Mouse (Mus musculus): ENCODE data around the gene Gm47429. TPM values are rescaled to one million over a fixed set of nuclear protein-coding genes. Genes with fewer than 3 reads are reported as not detected.
A peak's percentile ranks its signal among the peaks of the same experiment; 100 is the strongest.
"Not testable (repeated sequence)": the region's sequence is repeated elsewhere in the genome, so short reads cannot be mapped to it uniquely, and the experiment has no call there.

The Gm47429 gene
- not detected in 2 replicates for total RNA-seq (2014; fragmentation: Nextera tagmentation)
- total RNA-seq (2017), result not detected in 2 replicates

- ATAC-seq (replicated peaks; ENCODE audit: poor library complexity, severe bottlenecking), result no peak
Observed at GRCm38 (mm10) chr13:50443812-50444211, at the start of gene Gm47429. Gm47429 (minus strand) TSS chr13:50443912.

- ATAC-seq (replicated peaks; ENCODE audit: poor library complexity, severe bottlenecking), result not testable (repeated sequence)
Observed at GRCm38 (mm10) chr13:50488510-50488909, 44.8 kb upstream of the Gm47429 start.

DNA sequence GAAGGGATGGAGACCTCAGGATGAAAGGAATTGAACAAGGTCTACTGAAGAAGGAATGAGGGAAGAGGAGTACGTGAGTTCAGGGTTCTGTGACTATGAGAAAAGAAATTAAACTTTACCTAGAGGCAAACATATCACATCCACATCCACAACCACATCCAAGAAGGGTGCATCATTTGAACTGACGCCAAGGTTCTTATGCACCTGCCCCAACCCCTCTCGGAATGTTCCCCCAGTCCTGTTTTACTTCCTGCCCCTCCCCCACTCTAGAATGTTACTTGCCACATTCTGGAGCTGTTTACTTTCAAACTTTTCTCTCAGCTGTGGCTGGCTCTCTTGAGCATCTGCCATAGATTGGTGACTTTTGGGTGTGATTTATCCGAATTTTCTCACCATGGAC, 23.3 kb upstream of the Gm47429 start, which contains the start of gene Nutm2:
Gene Nutm2 (plus strand): TSS at position 301 of the 400 bp plus-strand sequence.
- no peak for ATAC-seq (replicated peaks; ENCODE audit: poor library complexity, severe bottlenecking)

DNA sequence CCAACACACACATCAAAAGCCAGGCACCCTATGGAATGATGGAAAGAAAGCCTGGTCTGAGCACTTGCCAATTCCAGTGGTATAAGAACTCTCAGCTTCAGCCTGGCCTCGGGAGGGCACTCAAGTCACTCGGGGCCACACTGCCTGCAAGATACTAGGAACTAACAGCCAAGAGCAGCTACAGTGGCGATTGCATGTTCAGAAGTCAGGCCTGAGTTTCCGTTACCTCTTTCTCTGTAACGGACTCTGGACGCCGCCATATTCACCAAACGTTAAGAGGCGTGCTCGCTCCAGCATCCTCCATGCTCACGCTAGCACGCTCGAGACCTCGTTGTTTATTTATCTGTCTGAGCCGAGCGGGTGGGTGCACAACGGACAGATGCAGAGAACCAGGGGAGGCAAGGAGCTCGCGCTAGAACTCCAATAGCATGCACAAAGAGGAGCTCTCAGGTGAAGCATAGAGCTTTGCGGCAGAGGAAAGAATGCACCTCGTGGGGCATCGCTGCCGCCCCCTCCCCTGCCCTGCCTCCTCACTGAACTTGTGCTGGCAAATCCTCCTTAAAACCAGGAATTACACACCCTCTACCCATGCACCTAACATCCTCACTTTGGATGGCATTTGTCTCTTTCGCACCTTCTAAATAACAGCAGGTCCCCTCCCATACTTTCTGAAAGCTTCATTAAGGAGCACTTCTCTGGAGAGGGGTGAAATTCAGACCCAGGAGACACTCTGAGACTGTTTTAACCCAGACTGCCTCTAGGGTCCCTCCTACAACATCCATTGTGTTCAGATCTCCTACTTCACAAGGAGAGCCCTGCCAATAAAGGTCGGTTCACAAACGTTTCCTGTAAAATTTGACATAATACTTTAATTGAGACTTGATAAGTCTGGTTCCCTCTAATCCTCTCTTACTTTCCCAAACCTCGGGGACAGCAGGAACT, 21.2 kb upstream of the Gm47429 start:
- no peak for ATAC-seq (replicated peaks; ENCODE audit: poor library complexity, severe bottlenecking)

GRCm38 (mm10) chr13:50460433-50460832, 16.7 kb upstream of the Gm47429 start:
- not testable (repeated sequence) for ATAC-seq (replicated peaks; ENCODE audit: poor library complexity, severe bottlenecking)

- ATAC-seq (replicated peaks; ENCODE audit: poor library complexity, severe bottlenecking), result no peak
Observed at GRCm38 (mm10) chr13:50453426-50453825, 9.7 kb upstream of the Gm47429 start.

GRCm38 (mm10) chr13:50452266-50452665, 8.6 kb upstream of the Gm47429 start:
- not testable (repeated sequence) for ATAC-seq (replicated peaks; ENCODE audit: poor library complexity, severe bottlenecking)

DNA sequence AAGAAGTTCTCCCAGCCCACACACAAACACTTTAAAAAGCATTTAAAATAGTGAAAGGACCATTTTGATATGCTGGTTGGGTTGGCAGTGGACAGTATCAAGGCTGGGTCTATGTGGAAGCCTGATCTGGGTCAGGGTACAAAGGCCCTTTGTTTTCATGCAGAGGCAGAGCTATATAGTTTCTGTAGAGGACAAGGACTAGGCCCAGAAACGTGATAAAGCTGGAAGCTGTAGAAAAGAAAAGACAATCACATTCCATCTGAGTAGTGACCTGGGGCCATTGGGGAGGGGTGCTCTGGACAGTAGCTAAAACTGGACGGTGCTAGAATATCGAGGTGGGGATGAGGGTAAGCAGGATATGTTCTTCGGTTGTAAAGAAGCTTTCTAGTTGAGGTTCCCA, 1.5 kb upstream of the Gm47429 start:
- no peak for ATAC-seq (replicated peaks; ENCODE audit: poor library complexity, severe bottlenecking)

DNA sequence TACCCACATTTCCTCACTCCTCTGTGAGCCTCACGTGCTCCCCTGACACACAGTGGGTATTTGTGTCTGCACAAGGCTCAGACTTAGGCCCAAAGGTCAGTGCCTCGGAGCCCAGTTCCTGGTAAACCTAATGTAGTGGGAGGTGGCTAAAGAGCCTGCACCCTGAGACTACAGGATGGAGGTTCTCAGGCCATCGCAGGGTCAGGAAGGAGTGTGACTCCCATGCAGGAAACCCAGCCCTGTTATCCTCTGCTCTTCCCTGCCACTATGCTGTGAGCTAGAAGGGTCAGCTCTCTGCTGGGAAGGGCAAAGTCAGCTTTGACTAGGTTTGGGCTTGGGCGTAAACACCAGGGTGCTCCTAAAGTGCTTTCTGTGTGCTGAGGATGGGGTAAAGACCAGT, 17.0 kb downstream of the Gm47429 start:
- no peak for ATAC-seq (replicated peaks; ENCODE audit: poor library complexity, severe bottlenecking)

DNA sequence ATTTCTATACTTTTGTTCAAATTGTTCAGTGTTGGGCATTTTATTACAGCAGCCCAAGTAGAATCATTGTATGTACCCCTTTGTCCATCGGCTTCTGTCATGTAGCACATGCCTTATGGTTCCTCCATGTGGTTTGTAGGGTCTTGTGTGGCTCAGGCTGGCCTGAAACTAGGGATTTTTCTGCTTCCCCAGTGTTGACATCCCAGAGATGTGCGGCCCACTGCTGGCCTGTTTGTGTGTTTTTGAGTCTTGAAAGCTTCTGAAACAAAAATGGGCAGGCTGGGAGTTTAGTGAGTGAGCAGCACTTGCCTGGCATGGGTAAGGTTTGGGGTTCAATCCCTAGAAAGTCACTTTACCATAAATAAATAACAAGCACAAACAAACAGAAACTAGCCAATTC, 19.2 kb downstream of the Gm47429 start:
- no peak for ATAC-seq (replicated peaks; ENCODE audit: poor library complexity, severe bottlenecking)

GRCm38 (mm10) chr13:50423625-50424209, 20.0 kb downstream of the Gm47429 start:
- ATAC-seq (replicated peaks; ENCODE audit: poor library complexity, severe bottlenecking), result no peak

DNA sequence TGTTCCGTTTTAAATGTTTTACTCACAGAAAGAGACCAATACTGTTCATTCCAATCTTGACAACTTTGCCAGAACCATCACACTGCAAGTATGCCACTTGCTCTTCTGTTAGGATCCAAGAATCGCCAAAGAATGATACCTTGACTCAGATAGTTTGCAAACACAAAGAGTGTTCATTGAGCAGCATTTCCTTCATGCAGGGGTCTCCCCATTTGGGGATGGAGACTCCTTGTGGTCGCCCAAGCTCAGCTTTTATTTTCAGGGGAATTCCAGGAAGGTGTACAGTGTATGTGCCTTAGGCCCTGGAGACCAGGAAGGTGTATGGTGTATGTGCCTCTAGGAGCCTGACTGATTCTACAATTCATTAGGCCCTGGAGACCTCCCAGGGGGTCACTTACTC, 25.3 kb downstream of the Gm47429 start:
- no peak for ATAC-seq (replicated peaks; ENCODE audit: poor library complexity, severe bottlenecking)

DNA sequence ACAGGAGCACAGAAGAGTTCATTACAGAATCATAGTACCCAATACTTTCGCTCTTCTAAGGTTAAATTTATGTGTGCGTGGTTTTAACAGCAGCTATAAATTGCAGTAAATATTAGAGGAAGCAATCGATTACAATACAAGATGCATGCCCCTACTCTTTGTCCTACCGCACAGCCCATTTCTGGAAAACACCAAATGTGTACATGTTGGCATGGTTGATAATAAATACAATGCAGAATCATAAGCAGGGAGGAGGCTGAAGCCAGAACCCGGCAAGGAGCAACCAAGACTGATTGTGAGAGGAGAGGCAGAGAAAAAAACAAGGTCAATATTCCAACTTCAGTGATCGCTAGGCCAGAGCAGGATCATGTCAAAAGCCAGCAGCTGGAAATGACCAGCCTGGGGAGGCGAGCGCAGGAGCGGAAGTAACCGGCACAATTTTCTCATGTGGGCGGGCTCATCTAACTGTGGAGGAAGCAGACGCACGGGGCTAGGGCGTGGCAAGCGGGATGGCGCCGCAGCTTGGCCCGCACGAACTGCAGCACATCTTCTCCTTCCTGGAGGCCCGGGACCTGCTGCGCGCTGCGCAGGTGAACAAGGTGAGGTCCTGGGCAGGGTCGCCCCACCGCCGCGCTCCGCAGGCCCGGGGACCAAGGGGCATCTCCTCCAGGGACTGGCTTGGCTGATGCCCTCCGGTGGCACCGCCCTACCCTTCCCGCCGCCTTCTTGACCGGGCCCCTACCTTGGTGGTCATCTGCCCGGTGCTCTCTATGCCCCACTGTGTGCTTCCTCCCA, 26.1 kb downstream of the Gm47429 start, which contains the start of gene Fbxw17:
Gene Fbxw17 (plus strand): TSS at position 476 of the 795 bp plus-strand sequence.
- peak; percentile 98 for ATAC-seq (replicated peaks; ENCODE audit: poor library complexity, severe bottlenecking)

Other genes starting within 250 kb of the Gm47429 start
- gene Gm906, start 193.6 kb downstream of the Gm47429 start, total RNA-seq (2014; fragmentation: Nextera tagmentation), result not detected in 2 replicates
- gene Gm906, start 193.6 kb downstream of the Gm47429 start, total RNA-seq (2017), result not detected in 2 replicates
- gene Fbxw17, start 26.0 kb downstream of the Gm47429 start, total RNA-seq (2014; fragmentation: Nextera tagmentation), result 15.8 and 19.5 TPM in 2 replicates
- gene Fbxw17, start 26.0 kb downstream of the Gm47429 start, total RNA-seq (2017), result 12.1 and 16.2 TPM in 2 replicates
- not detected in 2 replicates for gene Nutm2, start 23.4 kb upstream of the Gm47429 start, total RNA-seq (2014; fragmentation: Nextera tagmentation)
- not detected in 2 replicates for gene Nutm2, start 23.4 kb upstream of the Gm47429 start, total RNA-seq (2017)
- gene Gm904, start 199.3 kb upstream of the Gm47429 start, total RNA-seq (2014; fragmentation: Nextera tagmentation), result not detected in 2 replicates
- gene Gm904, start 199.3 kb upstream of the Gm47429 start, total RNA-seq (2017), result not detected in 2 replicates

Measured in granulocyte monocyte progenitor cell, adult 5-6 weeks (primary cell).